Mouse (Mus musculus): ENCODE results near the gene Ttll8.

Gene Ttll8

DNA sequence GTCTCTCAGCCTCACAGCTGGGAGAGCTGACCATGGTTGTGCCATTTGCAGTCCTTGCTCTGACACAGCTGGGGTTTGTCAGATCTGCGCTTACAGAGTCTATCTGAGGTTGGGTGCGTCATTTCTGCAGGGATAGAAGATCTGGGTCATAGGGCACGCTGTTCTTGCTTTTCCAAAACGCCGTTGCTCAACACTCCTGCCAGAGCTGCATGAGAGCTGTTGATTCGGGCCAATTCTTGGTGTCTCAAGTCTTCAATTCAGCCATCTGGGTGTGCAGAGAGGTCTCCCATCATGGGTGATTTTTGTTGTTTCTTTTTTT, 32.3 kb downstream of the Ttll8 start:
- in situ Hi-C loops (cut with MboI; ENCODE audit: low sequenced_read_pairs), result loop anchor here (5.0 kb wide), 1 partner anchor 95 kb away; no protein-coding TSS in a partner anchor

DNA sequence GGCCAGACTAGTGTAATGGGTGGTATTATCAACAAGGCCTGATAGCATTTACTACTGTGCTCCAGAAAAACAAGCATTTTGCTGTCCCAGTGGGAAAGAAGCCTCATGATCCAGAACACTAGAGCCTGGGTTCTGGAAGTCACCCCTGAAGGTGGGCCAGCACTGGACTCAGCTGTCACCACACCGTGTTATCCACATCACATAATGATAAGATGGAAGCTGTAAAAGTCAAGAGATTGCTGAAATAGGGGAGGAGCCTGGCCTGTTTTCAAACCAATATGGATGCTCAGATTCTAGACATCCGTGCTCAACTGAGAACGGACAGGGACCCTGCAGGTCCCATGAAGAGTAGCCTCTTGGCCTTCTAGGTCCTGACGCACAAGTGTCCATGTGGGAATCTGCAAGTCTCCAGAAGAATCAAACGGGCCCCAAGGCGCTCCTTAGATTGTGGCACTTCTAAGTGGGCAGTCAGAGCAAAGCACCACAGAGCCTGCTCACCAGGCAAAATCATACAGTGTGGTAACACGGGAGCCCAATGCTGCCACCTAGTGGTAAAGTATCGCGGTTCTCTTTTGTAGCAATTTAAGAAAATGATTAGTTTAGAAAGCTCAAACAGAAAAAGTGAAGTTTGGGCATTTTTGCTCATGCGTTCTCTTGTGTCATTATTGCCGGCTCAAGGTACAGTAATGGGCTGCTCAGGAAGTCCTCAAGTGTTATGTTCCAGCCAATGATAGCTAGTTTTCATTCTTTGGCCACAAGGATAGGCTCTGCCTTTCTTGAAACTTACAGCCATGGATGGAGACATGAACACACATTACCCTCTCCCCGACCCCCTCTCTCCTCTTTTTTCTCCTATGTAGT, 32.9 kb downstream of the Ttll8 start:
- in situ Hi-C loops (cut with MboI; ENCODE audit: low sequenced_read_pairs), result loop anchor here (5.0 kb wide), 1 partner anchor 94 kb away; no protein-coding TSS in a partner anchor

DNA sequence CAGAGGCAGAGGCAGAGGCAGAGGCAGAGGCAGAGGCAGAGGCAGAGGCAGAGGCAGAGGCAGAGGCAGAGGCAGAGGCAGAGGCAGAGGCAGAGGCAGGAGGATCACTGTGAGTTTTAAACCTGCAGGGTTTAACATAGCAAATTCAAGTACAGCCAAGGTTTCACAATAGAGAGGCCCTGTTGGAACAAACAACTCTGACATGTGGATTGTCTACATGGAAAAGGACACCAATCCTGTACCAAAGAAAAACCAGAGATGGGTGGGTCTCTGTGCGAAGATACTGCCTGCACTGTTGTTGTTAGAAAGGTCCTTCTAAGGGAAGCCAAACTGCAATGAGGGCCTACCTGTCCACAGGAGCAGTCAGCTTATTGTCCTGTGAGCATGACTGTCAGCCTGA, 34.2 kb downstream of the Ttll8 start:
- in situ Hi-C loops (cut with MboI; ENCODE audit: low sequenced_read_pairs), result loop anchor here (5.0 kb wide), 1 partner anchor 93 kb away; no protein-coding TSS in a partner anchor

DNA sequence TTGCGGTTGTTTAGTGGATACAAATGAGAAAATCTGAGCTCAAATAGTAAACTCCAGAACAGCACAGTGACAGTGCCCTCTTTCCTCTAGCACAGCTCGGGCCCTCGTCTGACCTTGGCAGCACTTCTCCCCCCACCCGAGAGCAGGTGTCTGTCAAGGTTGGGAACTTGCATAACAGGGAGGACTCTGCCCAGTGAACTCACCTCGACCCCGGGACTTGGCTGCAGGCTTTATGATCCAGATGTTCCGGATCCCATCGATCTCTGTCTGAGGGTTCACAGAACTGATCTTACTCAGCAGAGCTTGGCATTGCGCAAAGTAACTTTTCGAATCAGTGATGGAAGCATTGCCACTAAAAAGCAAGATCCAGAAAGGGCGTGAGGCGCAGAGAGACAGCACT, 34.9 kb downstream of the Ttll8 start:
- in situ Hi-C loops (cut with MboI; ENCODE audit: low sequenced_read_pairs), result no loop called here

DNA sequence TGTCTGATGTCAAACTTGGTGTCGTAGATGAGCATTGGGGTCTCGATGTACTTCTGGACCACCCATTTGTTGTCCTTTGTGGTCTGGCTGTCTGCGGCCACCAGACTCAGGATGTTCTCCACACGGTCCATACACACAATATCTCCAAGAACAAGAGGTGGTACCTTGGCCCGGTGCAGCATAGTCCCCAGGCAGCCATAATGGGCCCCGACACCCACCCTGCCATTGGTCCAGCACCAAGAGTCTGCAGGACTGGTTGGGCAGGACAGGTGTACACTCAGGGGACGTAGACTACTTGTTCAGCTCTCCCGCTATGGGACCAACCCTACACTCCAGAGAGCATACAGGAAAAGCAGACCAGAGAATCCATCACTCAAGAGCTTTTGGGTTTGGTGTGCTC, 37.1 kb downstream of the Ttll8 start:
- in situ Hi-C loops (cut with MboI; ENCODE audit: low sequenced_read_pairs), result no loop called here

DNA sequence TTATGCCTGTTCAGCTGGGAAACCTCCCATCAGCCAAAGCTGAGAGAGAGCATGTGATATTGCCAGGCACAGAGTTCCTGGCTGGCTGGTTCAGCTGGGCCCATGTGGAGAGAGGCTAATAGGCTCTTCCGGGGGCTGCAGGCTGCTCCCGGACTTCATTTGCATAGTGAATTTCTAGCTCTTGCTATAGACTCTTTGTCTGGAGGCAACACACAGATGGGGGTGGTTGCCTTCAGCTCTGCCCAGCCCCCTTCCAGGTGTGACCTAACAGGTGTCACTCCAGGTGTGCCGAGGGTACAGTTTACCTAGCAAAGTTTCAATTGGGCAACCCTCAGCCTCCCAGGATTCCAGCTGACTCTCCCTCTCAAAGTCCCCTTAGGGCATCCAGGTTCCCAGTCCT, 37.9 kb downstream of the Ttll8 start:
- in situ Hi-C loops (cut with MboI; ENCODE audit: low sequenced_read_pairs), result no loop called here

DNA sequence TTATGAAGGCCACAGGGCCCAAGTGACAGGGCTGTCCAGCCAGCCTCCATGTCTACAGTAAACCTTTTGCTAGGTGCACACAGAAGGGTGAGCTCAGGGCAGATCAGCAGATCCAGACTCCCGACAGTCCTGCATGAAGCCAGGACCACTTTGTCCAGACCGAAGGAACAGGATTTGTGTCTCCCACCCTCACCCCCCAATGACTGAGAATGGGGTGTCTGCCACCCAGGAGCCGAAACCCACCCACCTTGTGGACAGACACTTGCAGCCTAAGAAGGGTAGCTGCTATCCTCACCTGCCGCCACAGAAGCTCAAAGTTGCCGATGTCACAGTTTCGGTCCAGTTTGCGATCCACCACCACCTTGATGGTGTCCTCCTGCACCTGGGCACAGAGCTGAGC, 39.2 kb downstream of the Ttll8 start:
- in situ Hi-C loops (cut with MboI; ENCODE audit: low sequenced_read_pairs), result no loop called here

DNA sequence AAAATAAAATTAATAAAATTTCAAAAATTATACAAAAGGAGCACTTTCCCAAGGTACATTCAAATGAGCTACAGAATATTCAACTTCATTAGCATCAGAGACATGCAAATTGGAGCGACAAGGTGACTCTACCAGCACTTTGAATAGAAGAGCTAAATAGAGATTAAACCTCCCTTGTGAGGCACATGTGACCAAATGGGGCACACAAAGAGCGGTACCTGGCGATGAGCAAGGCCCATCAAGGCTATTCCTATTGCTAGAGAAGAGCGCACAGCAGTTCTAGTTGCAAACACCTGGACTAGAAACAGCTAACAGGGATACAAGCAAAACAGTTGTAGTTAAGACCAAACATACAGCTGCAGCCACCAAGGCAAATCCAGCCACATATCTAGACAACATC, 47.9 kb downstream of the Ttll8 start:
- in situ Hi-C loops (cut with MboI; ENCODE audit: low sequenced_read_pairs), result no loop called here

DNA sequence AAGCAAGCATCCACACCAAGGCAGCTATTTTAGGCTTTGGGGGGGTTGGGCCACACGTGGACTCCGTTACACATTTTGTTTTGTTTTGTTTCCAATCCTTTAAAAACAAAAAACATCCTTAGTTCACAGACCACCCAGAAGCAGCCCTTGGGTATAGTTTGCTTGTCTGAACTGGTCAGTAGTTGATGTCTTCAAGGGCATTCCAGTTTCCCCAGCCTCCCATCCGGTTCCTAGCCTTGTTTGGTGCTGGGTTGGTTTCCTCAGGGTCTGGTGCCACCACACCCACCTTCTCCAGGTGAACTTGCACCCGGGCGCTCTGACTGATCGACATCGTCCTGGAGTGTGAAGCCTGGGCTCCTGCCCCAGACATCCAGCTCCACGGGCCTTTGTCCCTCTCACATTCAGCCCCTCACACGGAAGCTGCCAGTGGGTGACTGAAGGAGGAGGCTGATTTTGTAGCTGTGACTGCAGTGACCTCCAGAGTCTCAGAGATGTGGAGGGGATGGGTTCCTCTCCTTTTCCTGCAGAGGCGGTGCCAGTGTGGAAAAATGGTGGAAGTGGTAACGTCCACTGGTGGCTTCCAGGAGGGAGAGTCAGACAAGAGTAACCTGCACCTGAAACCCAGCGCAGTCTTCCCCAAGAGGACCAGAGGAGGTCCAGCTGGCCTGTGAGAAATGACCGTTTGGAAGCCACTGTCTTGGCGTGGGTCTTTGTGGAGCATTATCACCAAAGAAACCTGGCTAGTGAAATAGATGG, 50.0 kb downstream of the Ttll8 start:
- in situ Hi-C loops (cut with MboI; ENCODE audit: low sequenced_read_pairs), result no loop called here

DNA sequence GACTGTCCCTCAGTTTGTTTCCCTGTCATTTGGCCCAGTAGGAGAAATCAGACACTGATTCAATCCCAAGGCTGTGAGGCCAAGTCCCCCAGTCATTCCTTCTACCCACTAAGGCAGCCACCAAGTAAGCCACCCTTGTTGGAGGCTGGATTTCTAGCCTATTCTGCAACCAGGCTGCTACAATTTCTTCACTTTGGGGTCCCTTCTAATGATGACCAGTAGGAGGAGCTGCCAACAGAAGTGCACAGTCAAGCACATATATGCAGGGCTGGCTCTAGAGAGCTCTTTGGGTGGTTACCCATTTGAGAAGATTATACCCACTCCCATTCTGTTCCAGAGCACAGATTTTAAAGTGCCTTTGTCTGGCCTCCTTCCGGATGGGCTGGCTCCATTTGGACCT, 51.1 kb downstream of the Ttll8 start:
- in situ Hi-C loops (cut with MboI; ENCODE audit: low sequenced_read_pairs), result no loop called here

DNA sequence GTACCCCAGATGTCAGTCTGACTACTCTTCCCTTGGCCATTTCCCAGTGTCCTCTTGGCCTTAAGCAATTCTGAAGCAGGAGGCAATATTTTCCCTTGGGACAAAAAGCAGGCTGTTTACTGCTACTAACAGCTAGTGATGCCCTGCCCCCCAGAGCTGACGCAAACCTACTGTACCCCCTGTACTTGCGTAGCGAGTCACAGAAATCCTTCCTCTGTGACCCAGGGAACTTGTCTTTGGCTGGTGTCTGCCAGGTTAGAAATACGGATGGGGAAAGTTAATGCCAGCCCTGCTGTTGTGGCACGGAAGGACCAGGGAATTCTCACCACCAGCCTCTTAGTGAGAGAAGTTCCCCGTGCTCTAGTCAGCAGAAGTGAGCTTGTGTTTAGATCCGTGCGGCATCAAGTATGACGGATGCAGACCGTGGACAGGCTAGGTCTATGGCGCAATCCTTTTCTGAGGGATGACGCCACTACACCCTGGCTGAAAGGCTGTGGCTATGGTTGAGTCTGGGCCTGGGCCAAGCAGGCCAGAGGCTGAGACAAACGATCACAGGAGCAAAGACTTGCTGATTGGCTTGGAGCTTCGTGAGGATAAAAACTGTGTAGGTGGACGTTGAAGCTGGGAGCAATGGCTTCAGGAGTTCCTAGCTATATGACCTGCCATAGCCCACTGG, 51.9 kb downstream of the Ttll8 start:
- in situ Hi-C loops (cut with MboI; ENCODE audit: low sequenced_read_pairs), result no loop called here

DNA sequence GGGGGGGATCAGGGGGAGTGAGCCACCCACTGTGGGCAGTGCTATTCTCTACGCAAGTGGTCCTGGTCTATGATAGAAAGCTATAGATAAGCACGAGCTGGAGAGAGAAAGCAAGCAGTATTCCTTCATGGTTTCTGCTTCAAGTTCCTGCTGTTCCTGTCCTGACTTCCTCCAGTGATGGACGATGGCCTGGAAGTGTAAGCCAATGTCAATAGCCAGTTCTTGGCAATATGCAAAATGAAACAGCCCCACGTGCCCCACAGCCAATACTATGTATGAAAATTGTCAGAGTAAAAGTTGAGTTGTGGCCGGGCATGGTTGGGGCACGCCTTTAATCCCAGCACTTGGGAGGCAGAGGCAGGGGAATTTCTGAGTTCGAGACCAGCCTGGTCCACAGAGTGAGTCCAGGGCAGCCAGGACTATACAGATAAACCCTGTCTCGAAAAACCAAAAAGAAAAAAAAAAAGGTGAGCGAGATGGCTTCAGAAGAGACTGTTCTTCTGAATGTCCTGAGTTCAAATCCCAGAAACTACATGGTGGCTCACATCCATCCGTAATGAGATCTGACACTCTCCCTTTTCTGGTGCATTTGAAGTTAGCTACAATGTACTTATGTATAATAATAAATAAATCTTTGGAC, 57.8 kb downstream of the Ttll8 start:
- in situ Hi-C loops (cut with MboI; ENCODE audit: low sequenced_read_pairs), result no loop called here

DNA sequence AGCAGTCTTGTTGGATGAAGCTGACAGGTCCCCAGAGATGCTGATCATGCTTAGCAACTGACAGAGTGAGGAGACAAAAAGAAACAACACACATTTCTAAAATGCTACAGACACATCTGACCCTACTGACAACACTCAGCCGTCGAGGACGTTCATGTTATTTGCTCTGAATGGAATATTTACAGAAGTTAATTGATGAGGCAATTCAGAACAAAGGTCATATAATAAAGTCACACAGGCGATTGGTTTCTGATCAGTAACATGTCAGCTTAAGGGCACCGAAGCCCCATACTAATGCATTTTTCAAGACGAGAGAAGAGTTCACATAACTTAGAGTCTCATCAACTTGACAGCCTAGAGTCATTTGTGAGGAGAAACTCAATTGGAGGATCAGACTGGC, 58.3 kb downstream of the Ttll8 start:
- in situ Hi-C loops (cut with MboI; ENCODE audit: low sequenced_read_pairs), result no loop called here

DNA sequence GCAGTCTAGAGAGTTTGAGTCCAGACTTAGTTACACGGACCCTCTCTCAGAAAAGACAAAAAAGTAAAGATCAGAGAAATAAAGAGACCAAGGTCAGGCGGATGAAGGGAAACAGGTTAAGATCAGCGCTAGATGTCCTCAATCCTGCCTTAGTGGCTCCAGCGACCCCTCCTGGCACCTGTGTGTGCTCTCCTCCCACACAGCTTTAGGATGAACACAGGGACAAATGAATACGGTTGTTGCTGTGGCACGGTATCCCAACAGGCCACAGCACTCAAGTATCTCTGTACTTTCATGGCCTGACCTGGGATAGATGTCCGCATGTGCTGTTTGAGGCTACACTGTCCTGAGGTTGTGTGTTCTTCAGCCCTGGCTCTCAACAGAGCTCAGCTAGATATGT, 59.1 kb downstream of the Ttll8 start:
- in situ Hi-C loops (cut with MboI; ENCODE audit: low sequenced_read_pairs), result no loop called here

DNA sequence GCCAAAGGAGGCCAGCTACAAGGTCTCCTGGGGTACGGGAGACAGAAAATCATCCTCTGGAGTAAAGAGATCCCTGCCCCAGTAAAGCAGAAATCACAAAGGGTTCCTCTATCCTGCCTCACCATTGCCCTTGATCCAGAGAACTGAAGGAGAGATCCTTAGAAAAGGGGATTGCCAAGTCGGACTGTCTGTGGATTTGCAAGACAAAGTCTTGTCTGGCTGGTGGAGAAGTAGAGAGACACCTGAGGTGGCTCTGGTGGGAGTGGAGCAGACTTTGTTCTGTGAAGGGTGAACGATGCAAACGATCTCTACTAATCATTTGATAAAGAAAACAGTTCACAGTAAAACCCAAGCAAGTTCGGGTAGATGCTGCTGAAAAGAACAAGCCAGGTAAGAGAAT, 61.3 kb downstream of the Ttll8 start:
- in situ Hi-C loops (cut with MboI; ENCODE audit: low sequenced_read_pairs), result no loop called here

DNA sequence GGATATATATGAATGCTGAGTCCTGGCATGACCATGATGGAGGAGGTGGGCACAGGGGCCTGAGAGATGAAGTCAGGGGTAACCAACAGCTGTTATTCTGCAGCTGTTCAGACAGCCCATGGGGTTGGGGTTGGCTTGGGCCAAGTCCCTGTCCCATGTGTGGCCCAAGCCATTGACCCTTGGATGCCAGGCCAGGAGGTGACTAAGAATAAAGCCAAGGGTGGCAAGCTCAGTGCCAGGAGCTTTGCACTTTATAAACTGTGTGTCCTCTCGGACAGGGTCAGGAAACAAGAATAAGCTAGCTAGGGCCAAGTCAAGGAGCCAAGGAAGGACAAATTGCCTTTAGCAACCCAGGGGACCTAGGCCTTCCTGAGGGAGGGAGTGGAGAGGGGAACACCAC, 62.0 kb downstream of the Ttll8 start:
- in situ Hi-C loops (cut with MboI; ENCODE audit: low sequenced_read_pairs), result no loop called here

DNA sequence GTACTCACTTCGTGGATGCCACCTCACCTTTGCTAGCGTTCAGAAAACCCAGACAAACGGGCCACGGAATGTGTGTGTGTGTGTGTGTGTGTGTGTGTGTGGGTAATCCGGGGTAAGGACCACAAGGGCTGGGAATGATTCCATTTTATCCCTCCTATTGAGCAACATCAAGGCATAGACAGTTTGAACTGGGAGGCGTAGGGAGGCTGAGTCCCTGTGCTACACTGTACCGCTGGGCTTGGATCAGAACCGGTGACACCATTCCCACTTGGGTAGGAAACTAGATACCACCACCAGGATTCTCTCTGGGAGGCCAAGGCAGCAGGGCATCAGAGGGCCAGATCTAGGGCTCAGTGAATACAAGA, 62.6 kb downstream of the Ttll8 start:
- in situ Hi-C loops (cut with MboI; ENCODE audit: low sequenced_read_pairs), result no loop called here

DNA sequence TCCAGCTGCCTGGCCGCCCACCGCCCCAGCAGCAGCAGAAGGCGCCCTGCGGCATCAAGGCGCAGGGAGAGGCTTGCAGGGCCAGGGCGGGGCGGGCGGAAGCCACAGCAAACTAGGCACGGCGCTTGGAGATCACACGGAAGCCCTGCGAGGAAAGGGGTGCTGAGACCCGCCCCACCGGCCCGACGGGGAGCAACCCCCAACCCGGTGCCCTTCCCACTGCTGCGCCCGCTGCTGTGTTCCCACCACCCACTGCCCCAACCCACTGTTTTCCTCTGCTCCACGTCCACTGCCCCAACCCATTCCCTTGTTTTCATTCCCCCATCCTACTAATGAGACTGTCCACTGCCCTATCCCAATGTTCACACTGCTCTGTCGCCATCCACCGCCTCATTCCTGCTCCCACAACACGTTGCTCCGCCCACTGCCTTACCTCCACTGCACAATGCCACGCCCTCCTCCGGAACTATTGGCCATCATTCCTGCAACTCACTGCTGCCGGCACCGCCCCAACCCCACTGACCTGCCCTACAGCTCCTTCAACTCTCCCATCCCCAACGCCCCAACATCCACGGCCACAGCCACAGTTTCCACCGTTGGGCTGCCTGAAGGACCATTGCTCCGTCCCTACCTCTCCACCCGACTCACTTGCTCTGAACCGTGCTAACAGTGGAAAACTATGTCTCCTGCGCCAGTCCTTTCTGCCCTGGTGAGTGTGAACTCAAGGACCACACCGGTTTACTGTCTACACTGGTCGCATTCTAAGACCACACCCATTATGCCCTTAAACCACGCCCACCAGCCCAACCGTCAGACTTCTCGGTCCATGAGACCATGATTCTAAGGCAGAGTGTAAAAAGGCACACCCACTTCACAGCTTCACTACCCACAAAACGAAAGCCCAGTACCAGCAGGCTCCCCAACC, 63.2 kb downstream of the Ttll8 start:
- in situ Hi-C loops (cut with MboI; ENCODE audit: low sequenced_read_pairs), result no loop called here

DNA sequence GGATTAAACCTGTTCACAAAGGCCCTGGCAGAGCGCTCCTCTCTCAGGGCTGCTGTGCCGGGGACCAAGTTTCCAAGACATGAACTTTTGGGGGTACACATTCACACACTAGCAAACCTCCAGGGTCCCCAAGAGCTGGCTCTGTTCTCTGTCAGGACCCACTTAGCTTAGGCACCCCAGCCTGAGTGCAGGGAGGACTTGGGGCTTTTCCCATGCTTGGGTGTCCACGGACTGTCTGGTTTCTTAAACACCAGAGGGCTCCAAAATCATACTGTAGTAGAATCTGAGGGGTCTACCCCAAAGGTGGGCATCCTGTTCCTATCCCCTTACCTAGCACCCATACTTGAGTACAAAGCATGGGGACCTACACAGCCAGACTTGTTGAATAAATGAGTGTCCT, 64.2 kb downstream of the Ttll8 start:
- in situ Hi-C loops (cut with MboI; ENCODE audit: low sequenced_read_pairs), result no loop called here

DNA sequence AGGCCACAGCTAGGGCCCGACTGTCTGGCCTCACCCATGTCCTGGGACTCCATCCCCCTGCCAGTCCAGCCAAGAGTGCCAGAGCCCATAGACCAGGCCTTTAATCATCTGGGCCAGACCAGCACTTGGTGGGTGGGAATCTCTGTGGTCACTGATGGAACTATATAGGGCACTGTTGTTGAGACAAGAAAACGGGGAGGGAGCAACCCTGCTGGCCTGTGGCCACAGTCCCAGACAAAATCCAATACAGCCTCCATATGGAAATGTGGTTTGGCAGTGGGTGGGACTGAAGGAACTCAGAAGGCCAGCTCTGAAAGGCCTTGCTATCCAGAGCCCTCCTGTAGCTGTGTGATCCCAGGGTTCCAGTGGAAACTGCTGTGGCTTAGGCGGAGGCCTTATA, 65.2 kb downstream of the Ttll8 start:
- in situ Hi-C loops (cut with MboI; ENCODE audit: low sequenced_read_pairs), result no loop called here
